Mouse (Mus musculus) small intestine, adult 2 months (tissue): ENCODE results near the gene Hes3.

Experiments
- CTCF ChIP-seq: fragments of 200-500 bp; IDR thresholded peaks from 2 replicates; pipeline ENCODE4 v1.5.1; 2012; ENCODE audit warnings: low read depth, mild to moderate bottlenecking, control low read depth, inconsistent platforms, low read length, moderate library complexity, mixed read lengths; ENCODE audit not compliant: insufficient replicate concordance, insufficient read length; ENCODE audit errors: extremely low read depth
- POLR2A ChIP-seq: fragments of 200-500 bp; IDR thresholded peaks from 2 replicates; pipeline ENCODE4 v1.6.1; 2012; ENCODE audit warnings: low read depth, mild to moderate bottlenecking, control low read depth, inconsistent platforms, low read length, moderate library complexity

GRCm38 (mm10) chr4:152333587-152333986 is 42.1 kb upstream of the Hes3 start:
- TF ChIP-seq CTCF: no peak
- no peak for TF ChIP-seq POLR2A
